Mouse (Mus musculus) cerebral cortex, adult 2 months (tissue): ENCODE data around the gene Pde4b.

Source experiments
- WGBS: fragments of 180-500 bp; shearing (Covaris S2); methylation state at CpG from one replicate; pipeline ENCODE4 v1.1.7; 2018; 5-methylcytosine and 5-hydroxymethylcytosine counted together

The Pde4b gene

GRCm38 (mm10) chr4:102486134-102486920 lies 399.0 kb downstream of the Pde4b start:
- 45% methylated on average over 4 of the region's 4 CpGs for WGBS

DNA sequence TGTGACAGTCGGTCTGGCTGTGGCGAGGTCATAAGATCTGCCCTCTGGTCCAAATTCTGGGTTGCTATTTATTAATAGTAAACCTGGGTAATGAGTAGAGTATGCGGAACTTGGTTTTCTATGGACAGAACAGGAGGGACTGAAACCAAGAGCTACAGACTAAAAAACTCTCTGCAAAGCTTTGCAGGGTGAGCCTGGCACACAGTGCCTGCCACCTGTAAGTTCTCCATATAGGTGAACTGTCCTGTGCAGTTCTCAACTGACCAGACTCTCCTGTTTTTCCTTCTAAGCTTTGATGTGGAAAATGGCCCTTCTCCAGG lies 399.5 kb downstream of the Pde4b start:
- WGBS, result 60% methylated on average over 3 of the region's 3 CpGs

DNA sequence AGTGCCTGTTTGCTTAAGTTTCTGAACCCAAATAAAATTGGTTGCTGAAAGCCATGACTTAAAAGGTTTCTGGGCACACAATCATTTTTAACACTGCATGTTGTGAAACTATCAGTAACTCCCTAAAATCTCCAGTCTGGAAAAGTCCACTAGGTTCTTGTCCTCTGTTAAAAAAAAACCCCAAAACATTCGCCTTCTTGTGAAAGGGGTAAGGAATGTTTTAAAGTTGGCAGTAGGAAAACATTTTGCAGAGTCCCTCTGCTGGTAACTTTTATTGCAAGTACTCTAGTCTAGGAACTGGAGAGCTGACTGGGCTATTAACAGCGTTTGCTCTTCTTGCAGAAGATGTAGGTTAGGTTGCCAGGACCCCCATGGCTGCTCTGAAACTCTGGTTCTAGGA lies 400.7 kb downstream of the Pde4b start:
- WGBS, result 32% methylated on average over 2 of the region's 2 CpGs

- 74% methylated on average over 11 of the region's 11 CpGs for WGBS
Measured at GRCm38 (mm10) chr4:102491468-102492123, 404.3 kb downstream of the Pde4b start.

DNA sequence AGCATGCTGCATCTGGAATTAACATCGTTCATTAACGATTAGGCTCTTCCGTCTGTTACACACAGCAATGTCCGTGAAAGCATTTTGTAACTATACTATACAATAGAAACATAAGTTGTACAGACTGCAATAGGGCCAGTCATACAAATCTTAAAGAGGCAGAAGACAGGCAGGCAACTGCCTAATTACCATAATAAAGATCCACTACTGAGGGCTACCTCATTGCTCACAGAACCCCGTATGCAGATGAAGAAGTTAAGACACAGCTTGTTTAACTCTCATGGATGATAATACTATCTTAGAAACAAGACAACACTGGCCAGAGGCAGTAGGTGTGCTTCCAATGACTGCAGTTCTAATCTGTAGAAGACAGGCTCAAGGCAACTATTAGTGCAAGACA lies 405.6 kb downstream of the Pde4b start:
- 82% methylated on average over 5 of the region's 5 CpGs for WGBS

DNA sequence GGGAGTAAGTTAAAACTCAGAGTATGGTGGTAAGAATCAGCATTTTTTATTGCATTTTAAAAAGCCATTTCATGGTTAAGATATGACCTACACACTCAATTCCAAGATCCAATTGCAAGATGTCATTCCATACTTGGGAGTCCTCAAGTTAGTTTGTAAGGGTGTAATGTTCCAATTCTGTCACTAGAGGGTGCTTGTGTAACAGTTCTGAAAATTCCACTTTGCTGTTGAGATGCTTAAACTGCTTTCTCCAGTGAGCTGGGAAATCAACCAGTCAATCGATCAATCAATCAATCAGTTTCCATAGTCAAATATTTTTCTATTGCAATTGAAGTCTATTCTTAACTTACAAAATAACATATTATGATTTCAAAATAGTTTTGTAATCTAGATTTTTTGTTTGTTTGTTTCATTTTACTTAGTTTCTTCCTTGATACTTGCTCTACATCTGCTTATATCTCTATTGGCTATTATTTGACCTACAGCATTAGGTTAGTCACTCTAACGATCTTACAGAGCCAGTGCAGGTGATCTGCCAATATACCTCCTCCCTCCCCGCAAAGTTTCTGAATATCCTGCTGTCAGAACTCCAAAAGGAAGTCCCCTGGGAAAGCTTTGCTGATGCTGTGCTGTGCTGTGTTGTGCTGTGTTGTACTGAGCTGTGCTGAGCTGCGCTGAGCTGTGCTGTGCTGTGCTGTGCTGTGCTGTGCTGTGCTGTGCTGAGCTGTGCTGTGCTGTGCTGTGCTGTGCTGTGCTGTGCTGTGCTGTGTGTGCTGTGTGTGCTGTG lies 406.2 kb downstream of the Pde4b start:
- WGBS, result 41% methylated on average over 4 of the region's 4 CpGs

GRCm38 (mm10) chr4:102494203-102494602 lies 406.9 kb downstream of the Pde4b start:
- 88% methylated on average over 10 of the region's 10 CpGs for WGBS

GRCm38 (mm10) chr4:102495001-102495400 lies 407.7 kb downstream of the Pde4b start:
- 59% methylated on average over 5 of the region's 5 CpGs for WGBS

DNA sequence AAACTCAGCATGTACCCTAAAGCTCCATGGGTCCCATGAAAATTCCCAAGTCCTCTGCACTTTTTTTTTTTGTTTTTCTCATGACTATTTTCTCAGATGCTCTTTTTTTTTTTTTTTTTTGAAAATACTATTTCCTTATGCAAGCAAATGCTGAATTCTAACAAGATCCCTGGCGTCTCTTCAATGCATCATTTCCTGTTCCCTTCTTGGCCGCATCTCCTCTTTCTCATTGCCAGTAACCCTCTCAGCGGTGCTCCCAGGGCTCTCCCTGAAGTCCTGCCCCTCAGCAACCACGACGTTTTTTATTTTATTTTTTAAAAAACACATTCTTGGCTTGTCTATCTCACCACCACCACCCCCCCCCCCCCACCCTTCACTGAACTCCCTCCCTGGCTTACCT lies 408.1 kb downstream of the Pde4b start:
- WGBS, result 11% methylated on average over 5 of the region's 5 CpGs

GRCm38 (mm10) chr4:102496269-102497177 lies 409.2 kb downstream of the Pde4b start:
- 77% methylated on average over 20 of the region's 20 CpGs for WGBS

GRCm38 (mm10) chr4:102497221-102497620 lies 409.9 kb downstream of the Pde4b start:
- WGBS, result 91% methylated on average over 3 of the region's 3 CpGs

DNA sequence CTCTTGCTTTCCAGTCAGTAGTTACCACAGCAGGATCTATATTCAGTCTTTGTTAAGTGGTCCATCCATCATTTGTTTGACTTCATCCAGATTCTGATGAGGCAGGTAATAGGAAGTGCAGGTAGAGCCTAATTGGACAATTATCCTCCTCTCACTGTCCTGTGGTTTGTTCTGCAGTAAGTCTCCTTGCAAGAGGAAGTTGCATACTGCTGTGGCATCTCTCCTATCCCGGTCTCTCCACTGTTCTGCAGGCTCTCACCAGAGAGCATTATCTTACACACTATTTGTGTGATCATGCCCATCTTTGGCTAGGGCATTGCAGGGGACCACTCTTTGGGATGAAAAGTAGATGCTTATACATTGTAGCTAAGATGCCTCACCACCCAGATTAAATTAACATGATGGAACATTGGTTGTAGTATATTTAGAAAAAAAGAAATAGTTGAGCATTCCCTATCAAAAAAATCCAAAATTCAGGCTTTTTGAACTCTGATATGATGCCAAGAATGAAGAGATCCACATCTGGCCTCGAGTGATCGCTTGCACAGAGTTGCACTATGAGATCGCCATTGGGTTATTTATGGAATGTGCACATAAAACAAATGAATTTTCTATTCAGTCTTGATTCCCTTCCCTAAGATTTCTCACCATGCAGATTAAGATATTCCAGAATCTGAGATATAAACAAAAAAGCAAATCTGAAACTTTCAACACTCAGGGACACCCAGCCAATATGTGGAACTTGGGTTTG lies 411.0 kb downstream of the Pde4b start:
- WGBS, result 83% methylated on average over 4 of the region's 4 CpGs

GRCm38 (mm10) chr4:102498920-102499316 lies 411.6 kb downstream of the Pde4b start:
- 86% methylated on average over 1 of the region's 1 CpGs for WGBS

GRCm38 (mm10) chr4:102505714-102506113 lies 418.4 kb downstream of the Pde4b start:
- 60% methylated on average over 6 of the region's 6 CpGs for WGBS

DNA sequence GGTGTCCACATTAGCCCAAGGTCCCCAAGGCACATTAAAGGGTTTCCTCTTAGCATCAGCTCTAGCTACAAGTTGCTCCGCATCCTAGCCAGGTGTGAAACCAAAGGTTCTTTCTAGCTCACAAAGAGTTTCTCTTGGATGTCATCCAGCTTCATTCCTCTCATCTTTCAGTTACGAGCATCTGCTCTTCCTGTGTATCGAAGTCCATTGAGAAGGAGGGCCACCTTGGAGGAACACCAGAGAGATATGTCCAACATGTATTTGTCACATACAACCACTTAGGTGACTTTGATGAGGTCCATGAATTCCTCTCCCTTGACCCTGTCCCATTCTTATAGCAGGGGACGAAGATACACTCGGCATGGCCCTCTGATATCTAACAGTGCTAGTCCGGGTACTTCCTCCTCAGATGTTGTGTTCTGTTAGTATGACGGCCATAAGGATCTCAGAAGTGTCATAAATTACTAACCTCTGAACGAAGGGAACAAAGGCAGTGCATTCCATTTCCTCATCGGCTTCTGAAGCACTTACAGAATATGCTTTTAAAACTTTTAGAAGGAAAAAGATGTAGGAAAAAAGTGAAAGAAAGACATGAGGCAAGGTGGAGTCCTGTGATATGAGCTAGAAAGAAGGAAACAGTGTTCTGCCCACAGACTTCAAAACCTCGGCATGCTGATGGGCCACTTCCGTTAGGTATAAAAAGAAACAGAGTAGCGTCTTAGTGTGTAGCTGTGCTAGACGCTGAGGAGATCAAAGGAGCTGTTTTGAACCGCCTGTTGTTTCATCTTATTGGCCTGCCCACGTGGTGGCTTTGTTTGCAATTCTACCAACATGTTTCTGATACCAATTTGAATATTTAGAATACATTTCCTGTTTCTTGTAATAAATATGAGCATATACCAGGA lies 419.3 kb downstream of the Pde4b start:
- 58% methylated on average over 15 of the region's 15 CpGs for whole genome bisulfite sequencing

DNA sequence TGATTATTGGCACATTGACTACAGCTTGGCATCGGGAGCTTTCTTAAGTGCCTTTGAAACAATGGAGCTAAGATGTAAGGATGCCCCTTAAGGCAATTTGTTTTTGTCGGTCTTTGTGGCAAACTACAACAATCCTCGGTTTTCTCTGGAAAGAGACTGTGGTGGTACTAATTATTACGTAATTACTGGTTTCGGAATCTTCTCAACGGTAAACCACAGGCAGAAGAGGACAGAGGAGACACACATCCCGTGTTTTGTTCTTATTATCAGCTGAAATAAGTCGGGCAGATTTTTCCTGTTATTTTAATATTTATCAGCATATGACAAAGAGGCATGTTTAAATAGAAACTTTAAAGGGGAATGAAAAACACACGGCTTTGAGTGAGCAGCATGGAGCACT lies 420.0 kb downstream of the Pde4b start:
- 68% methylated on average over 9 of the region's 9 CpGs for WGBS

- WGBS, result 81% methylated on average over 2 of the region's 2 CpGs
Measured at GRCm38 (mm10) chr4:102507753-102508152, 420.4 kb downstream of the Pde4b start.

- WGBS, result 72% methylated on average over 6 of the region's 6 CpGs
Measured at GRCm38 (mm10) chr4:102510061-102510460, 422.7 kb downstream of the Pde4b start.

DNA sequence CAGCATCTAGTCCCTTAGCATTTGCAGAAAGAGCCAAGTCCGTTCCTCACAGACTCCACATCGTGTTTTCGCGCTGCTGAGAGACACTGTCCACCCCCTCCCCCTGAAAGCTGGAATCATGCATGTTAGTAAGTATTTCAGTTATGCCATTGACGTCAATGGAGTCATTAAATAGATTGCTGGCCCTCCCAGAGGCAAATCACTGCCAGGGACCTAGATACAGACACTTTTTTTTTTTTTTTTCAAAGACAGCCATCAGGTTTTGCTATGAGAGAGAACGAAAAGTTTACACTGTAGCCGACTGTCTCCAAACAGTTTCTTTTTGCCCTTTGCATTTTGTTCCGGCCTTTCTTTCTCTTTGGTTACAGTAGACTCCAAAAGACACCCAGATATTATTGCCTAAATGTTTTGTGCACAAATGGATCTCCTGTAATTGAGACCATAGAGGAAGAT lies 423.6 kb downstream of the Pde4b start:
- 11% methylated on average over 8 of the region's 8 CpGs for WGBS

GRCm38 (mm10) chr4:102511511-102511910 lies 424.2 kb downstream of the Pde4b start:
- WGBS, result 18% methylated on average over 11 of the region's 11 CpGs
